Mouse (Mus musculus): ENCODE data around the gene Grin2b.

Grin2b gene

DNA sequence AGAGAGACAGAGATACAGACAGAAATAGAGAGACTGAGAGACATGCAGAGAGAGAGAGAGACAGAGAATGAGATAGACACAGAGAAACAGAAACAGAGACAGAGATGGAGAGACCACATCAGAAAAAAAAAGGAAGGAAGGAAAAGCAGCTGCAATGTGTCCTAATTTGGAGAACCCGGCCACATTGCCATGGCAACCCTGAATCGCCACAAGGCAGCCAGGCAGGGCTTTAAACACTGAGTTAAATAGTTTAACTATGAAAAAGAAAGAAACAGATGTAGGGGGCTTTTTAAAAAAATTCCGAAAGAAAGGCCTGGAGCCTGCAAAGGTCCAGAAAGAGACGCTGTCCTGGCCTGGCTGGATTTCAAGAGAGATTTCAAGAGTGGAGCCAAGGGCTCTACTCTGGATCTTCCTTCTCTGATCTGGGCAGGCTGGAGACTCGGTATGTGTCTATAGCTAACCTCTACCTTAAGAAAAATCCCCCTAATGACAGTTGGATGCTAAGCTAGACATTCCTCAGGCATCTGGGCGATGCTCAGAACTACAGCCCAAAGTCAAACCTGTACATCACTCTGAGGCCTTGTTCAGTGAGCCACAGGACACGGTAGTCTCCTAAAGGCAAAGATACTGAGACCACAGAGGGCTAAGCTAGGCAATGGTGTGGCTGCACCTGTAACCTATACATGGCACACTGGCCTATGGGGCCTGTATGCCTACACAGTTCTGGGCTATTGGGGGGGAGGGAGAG lies 162.8 kb downstream of the Grin2b start:
- no peak for DNase-seq (ENCODE audit: low read depth, low spot score)

- no peak for DNase-seq (ENCODE audit: low read depth, low spot score)
These were observed 165.2 kb downstream of the Grin2b start for GRCm38 (mm10) chr6:136008120-136008519.

DNA sequence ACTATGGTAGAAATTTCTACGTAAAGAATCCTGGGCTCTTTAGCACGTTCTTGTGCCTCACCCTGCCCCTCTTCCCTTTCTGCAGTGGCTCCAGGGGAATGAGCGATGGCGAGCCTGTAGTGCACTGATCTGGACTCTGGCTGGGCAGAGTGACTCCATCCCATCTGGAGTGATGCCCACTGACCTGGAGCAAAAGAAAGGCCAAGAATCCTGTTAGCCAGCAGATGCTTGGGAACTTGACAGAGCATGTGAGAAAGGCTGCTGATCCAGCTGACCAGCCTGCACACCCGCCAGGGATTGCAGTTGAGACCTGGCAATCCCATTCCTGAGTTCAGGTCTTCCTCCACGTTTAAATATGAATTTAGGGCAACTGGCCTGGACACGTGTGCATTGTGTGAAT lies 178.6 kb downstream of the Grin2b start:
- DNase-seq (ENCODE audit: low read depth, low spot score), result no peak

GRCm38 (mm10) chr6:135993897-135994296 lies 179.4 kb downstream of the Grin2b start:
- no peak for DNase-seq (ENCODE audit: low read depth, low spot score)

GRCm38 (mm10) chr6:135993378-135993777 lies 179.9 kb downstream of the Grin2b start:
- no peak for DNase-seq (ENCODE audit: low read depth, low spot score)

DNA sequence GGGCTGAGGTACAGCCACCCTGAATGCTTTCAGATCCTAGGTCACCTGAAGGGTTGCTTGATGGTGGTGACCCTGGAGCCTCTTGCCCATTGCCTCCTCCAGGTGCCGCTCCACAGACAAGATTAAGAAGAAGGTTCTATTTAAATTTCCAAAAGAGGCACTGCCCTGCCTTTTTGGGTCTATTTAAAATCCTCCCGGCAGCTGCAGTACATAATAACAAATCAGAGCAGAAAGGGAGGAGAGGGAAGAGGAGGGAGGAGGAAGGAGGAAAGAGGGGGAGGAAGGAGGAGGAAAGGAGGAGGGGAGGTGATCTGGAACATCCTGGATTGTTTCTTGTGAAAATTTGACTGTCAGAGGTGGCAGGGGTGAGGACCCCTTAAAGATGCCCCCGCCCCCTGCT lies 197.2 kb downstream of the Grin2b start:
- no peak for DNase-seq (ENCODE audit: low read depth, low spot score)

DNA sequence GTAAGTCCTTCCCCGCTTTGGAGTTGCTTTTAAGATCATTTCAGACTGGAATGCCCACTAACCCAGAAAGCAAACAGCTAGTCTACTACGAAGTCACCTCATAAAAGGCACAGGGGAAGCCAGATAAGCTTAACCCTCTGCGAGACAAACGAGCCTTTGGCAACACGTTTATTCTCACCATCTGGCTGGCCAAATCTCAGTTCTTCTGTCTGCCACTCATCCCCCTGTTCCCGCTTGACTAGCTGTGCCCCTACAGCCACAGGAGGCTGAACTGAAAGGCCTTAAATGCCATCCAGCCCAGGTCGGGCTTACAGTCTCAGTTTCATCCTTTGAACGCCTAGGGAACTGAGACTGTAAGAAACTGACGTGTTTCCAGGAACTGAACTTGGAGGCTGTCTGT lies 200.8 kb downstream of the Grin2b start:
- no peak for DNase-seq (ENCODE audit: low read depth, low spot score)

DNA sequence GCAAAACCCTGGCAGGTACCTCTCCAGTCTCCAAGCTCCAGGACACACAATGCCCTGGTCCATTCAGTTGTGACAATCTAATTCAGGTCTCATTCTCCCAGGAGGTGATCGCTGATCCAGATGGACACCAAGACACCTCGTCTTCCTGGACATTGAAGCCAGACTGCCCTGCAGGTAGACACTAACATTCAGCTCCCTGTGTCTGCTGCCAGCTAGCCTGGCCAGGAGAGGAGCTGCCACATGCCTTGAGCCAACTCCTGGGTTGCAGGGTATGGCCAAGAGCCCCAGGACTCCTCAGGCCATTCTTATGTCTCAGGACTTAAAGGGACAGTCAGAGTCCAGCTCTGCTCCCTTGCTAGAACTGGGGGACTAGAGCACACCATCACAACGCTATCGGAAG lies 201.8 kb downstream of the Grin2b start:
- DNase-seq (ENCODE audit: low read depth, low spot score), result no peak

DNA sequence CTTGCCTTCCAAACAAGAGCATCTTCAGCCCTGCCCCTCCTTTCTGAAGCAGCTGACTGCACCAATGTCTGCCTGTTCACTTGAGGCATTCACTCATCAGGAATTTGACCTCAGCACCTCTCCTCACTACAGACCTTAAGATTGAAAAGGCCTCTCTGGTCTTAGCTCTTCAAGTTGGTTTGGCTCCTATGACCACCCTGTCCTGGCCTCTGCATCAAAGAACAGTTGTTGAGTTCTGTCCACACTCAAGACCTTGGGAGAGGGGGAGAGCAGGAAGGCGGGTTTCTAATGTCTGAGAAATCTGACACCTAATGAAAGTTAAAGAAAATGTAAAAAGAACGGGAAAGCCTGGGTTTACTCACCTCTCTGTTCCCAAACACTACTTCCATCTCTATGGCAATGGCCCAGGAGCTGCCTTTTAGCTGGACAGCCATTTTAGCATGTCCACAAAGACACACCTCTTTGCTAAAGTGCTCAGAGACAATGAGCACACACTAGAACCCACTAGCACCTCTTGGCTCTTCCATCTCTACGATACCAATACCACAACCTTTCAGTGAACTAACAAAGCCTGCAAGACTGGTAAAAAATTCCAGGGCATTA lies 202.5 kb downstream of the Grin2b start:
- DNase-seq (ENCODE audit: low read depth, low spot score), result no peak

- DNase-seq (ENCODE audit: low read depth, low spot score), result no peak
These were observed 211.5 kb downstream of the Grin2b start for GRCm38 (mm10) chr6:135961766-135962165.

DNA sequence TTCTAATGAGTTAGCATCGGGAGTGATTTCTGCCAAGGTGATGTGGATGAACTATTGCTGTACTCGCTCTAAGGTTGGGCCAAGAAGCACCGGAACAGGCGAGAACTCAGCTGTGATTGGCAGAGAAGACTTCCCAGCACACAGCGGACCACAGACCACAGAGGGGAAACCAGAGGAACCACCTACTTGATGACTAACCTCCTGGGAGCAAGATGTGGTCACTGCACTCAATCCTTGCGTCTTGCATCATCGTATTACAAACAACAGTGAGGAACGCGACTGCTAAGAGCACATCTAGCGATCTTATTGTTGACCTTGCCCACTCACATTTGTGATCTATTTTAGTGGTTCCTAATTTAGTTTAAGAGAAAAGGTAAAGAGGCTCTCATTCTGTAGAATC lies 213.7 kb downstream of the Grin2b start:
- DNase-seq (ENCODE audit: low read depth, low spot score), result no peak

- no peak for DNase-seq (ENCODE audit: low read depth, low spot score)
These were observed 221.6 kb downstream of the Grin2b start for GRCm38 (mm10) chr6:135951666-135952065.

DNA sequence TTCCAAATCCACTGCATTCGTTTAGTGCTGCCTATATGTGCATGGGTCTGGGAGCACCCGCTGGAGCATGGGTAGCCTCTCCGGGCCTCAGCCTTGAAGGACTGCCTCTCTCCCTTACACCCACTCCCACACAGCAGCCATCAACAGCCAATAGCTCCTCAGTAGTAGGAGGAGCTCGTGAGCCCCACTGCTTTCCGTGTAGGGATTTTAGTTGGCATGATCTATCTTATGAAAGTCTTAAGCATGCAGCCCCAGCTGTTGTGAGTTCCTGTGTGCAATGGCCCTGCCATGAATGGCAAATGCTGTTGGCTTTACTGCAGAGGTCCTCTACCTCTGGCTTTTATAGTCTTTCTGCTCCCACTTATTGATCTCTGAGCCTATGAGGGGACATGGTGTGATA lies 227.8 kb downstream of the Grin2b start:
- no peak for DNase-seq (ENCODE audit: low read depth, low spot score)

DNA sequence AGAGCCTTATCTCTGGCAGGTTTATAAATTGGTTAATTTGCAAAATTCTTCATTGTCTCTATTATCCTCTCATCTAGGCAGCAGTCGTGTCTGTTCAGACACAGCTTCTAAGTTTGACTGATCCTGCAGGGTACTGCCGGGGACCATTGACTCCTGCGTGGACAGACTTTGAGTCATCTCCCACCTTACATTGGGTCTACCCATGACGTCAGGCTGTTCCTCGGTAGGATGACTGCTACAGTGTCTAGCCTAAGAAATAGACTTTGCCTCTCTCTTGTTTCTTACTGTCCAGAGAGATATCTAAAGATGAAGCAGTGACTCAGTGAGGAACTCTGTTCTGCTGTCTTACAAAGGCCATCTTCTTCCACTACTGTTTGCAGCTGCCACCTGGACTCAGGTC lies 229.0 kb downstream of the Grin2b start:
- no peak for DNase-seq (ENCODE audit: low read depth, low spot score)

DNA sequence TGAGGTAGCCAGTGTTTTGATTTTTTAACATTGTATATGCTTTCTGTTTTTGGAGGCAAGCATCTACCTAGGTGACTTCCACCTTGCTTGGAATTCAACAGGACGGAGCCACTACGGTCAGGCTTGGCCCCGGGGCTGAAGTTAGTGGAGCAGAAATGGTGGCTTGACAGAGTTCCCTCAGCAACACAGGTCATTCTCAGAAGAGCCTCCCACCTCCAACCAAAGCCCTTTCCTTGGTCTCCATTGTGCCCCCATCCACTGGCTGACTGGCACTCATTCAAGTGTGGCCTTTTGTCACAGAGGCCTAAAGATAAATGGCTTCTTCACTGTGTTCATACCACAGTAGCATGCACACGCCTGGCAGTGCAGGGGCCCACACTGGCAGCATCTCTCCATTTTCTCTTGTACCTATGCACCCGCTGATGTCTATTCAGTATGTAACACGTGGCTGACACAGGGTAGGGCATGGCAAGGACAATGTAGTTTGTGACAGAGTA lies 230.1 kb downstream of the Grin2b start:
- DNase-seq (ENCODE audit: low read depth, low spot score), result no peak

DNA sequence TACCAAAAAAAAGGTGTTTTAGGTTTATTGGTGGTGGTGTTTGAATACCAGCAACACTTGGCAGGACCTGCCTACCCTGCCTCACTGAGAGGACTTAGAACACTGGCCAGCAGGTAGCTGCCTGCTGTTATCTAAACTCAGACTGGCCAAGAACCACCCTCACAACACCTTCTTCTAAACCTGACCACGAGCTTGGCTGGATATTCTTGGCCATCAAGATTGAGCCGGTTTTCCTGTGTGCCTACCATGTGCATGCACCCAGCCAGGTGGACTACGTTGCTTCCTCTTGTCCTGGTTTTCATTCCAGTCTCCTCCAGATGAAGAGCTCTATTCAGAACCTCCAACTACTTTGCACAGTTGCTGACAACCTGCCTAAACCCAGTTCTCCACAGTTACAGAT lies 240.4 kb downstream of the Grin2b start:
- no peak for DNase-seq (ENCODE audit: low read depth, low spot score)

- no peak for DNase-seq (ENCODE audit: low read depth, low spot score)
These were observed 240.9 kb downstream of the Grin2b start for GRCm38 (mm10) chr6:135932400-135932920.

DNA sequence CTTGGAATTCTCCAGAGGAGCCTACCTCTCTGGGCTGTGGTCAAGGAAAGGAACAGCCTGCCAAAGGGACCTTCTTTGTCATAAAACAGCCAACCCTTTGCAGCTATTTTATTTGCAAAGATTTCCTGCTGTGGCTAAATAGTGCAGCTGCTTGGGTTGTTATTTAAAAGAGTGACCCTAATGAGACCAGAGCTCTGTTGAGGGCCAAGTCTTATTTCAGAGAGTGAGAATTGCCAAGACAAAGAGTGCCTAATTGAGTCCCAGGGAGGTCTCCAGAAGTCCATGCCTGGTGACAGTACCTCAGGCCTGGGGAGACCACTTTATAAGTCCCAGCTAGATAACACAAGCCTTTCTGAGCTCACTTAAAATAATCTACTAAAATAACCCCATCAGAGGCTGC lies 255.6 kb downstream of the Grin2b start:
- no peak for DNase-seq (ENCODE audit: low read depth, low spot score)

DNA sequence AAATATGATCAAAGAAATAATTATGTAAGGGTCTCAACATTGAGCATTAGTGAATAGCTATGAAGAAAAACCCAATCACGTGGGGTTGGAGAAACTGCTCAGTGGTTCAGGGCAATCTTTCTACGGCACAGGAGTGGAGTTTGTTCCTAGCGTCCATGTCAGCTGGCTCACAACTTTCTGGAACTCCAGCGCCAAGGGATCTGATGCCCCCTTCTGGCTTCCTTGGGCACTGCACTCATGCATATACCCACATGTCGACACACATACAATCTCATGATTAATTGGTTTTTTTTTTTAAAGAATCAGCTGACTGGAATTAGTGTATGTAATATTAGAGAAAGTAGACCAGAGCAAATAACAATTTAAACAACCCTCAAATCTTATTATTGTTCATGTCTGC lies 258.7 kb downstream of the Grin2b start:
- DNase-seq (ENCODE audit: low read depth, low spot score), result no peak

DNA sequence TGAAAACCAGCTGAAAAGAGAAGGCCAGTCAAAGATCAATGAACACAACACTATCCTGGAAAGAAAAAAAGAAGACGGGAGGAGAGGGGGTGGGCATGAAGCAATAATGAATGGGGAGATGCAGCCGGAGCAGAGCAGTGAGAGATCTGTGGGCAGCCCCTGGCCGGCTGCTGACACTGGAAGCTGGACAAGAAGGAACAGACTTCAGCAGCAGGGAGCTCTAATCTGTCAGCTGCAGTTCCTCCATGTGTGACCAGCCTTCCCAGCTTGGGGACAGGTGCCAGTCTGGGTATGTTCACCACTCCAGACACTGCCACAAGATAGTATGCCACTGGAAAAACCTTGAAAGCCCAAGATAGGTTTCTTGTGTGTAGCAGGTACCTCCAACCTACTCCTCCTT lies 261.2 kb downstream of the Grin2b start:
- no peak for DNase-seq (ENCODE audit: low read depth, low spot score)

- DNase-seq (ENCODE audit: low read depth, low spot score), result no peak
These were observed 262.2 kb downstream of the Grin2b start for GRCm38 (mm10) chr6:135911131-135911530.

DNA sequence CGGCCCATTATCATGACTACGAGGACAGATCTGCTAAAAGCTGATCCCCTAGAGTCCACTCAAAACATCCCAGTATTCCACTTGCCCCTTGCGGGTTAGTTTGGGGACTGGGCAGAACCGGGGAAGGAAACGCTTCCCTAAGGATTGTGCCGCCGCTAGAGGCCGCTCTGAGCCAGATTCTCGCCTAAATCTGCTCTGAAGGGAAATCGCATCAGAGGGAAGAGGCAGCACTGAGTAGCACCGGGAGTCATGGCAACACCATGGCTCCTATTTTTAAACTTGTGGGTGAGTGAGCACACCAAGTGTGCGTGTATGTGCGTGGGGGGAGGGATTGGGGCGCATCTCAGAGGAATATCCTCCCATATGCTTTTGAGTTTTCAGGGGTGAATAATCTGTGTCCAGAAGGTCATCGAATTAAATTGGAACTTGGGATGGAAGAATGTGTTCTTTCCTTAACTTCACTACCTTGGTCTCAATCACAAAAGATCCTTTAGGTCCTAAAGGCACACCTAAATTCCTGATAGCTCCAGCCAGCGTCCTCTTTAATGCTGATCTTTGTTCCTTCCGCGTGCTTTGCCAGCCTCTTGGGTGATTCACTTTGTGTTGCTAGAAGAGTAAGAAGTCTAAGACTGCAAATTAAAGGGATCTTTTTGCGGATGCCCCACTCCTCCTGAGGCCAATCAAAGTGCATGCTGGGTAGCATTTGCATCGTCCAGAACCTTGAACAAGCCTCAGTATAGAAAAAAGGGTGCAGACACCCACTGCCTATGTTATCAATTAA lies 265.6 kb downstream of the Grin2b start:
- peak; percentile 50 for DNase-seq (ENCODE audit: low read depth, low spot score)
